In genomic region chr13:63814746-63815681, GRCm38 (mm10) we compare ENCODE assay signal across 8 mouse cellular contexts. TPM values are rescaled to one million over a fixed set of nuclear protein-coding genes. Genes with fewer than 3 reads are reported as not detected.
A peak's percentile ranks its signal among the peaks of the same experiment; 100 is the strongest.
DNase-seq lines count a peak whose midpoint lies in the region; ATAC-seq and TF ChIP-seq lines count a peak whose summit lies in the region.

Gene Ercc6l2 (plus strand): TSS chr13:63815240.

- WGBS in forebrain, embryonic 10.5 days: under 1% methylated on average over 87 of the region's 87 CpGs
- under 1% methylated on average over 81 of the region's 87 CpGs for WGBS in heart, embryonic 15.5 days
- WGBS in liver, embryonic 14.5 days (ENCODE audit: insufficient replicate concordance): under 1% methylated on average over 86 of the region's 87 CpGs
- under 1% methylated on average over 83 of the region's 87 CpGs for WGBS in neural tube, embryonic 11.5 days
- WGBS in stomach, postnatal 0 days: under 1% methylated on average over 86 of the region's 87 CpGs

- H3K9ac ChIP-seq in heart, embryonic 15.5 days: peak within 1 kb of the TSS; percentile 88
- H3K9ac ChIP-seq in liver, embryonic 14.5 days (replicated peaks): peak within 1 kb of the TSS; percentile 76
- H3K9ac ChIP-seq in neural tube, embryonic 11.5 days (ENCODE audit: low read length): peak within 1 kb of the TSS; percentile 87
- H3K9ac ChIP-seq in stomach, postnatal 0 days (ENCODE audit: low read length): peak within 1 kb of the TSS; percentile 79

- peaks cover 40% of the 10 kb centered on the region for H3K4me1 ChIP-seq in forebrain, embryonic 10.5 days
- peaks cover 11% of the 10 kb centered on the region for H3K4me1 ChIP-seq in heart, embryonic 15.5 days (replicated peaks)
- H3K4me1 ChIP-seq in liver, embryonic 14.5 days (replicated peaks; ENCODE audit: control insufficient read depth in 2 of 2, insufficient read depth in 2 of 2, low read length in 1 of 2): peaks cover 9 to 13% of the 10 kb centered on the region in 2 experiments
- peaks cover 3% of the 10 kb centered on the region; the same call in 1 of the 2 replicates for H3K4me1 ChIP-seq in neural tube, embryonic 11.5 days (ENCODE audit: control insufficient read depth, insufficient read depth, low read length)
- peaks cover 6% of the 10 kb centered on the region; the same call in 1 of the 2 replicates for H3K4me1 ChIP-seq in stomach, postnatal 0 days (replicated peaks; ENCODE audit: control insufficient read depth, insufficient read depth)

- TF ChIP-seq CTCF in liver, embryonic 14.5 days (IDR thresholded peaks at IDR 0.05; ENCODE audit: low read depth): no peak
- TF ChIP-seq CTCF in stomach, postnatal 0 days (IDR thresholded peaks at IDR 0.05; ENCODE audit: low read depth): no peak; the same call in 1 of the 2 replicates

- peak within 1 kb of the TSS; percentile 75 for H3K4me3 ChIP-seq in forebrain, embryonic 10.5 days
- peak within 1 kb of the TSS; percentile 90 for H3K4me3 ChIP-seq in heart, embryonic 15.5 days
- H3K4me3 ChIP-seq in liver, embryonic 14.5 days (ENCODE audit: insufficient read depth in 1 of 2, low read depth in 2 of 2, low read length in 2 of 2): peak within 1 kb of the TSS; percentile 63 to 79
- H3K4me3 ChIP-seq in neural tube, embryonic 11.5 days (ENCODE audit: low read depth, low read length): peak within 1 kb of the TSS; percentile 61
- peak within 1 kb of the TSS; percentile 64 for H3K4me3 ChIP-seq in stomach, postnatal 0 days (ENCODE audit: low read depth, low read length)

- H3K27me3 ChIP-seq in forebrain, embryonic 10.5 days (ENCODE audit: poor library complexity, severe bottlenecking): no peaks in the 10 kb centered on the region
- no peaks in the 10 kb centered on the region for H3K27me3 ChIP-seq in heart, embryonic 15.5 days
- no peaks in the 10 kb centered on the region for H3K27me3 ChIP-seq in liver, embryonic 14.5 days (ENCODE audit: control insufficient read depth, insufficient read depth, low read length)
- H3K27me3 ChIP-seq in neural tube, embryonic 11.5 days (ENCODE audit: control insufficient read depth, insufficient read depth, low read length): no peaks in the 10 kb centered on the region
- no peaks in the 10 kb centered on the region for H3K27me3 ChIP-seq in stomach, postnatal 0 days (ENCODE audit: control insufficient read depth, insufficient read depth, low read length)

- H3K36me3 ChIP-seq in forebrain, embryonic 10.5 days (replicated peaks): no peaks in the 10 kb centered on the region
- no peaks in the 10 kb centered on the region for H3K36me3 ChIP-seq in heart, embryonic 15.5 days
- H3K36me3 ChIP-seq in liver, embryonic 14.5 days (replicated peaks; ENCODE audit: control insufficient read depth, insufficient read depth, low read depth): no peaks in the 10 kb centered on the region
- H3K36me3 ChIP-seq in neural tube, embryonic 11.5 days (ENCODE audit: control insufficient read depth, insufficient read depth, low read length): no peaks in the 10 kb centered on the region
- no peaks in the 10 kb centered on the region for H3K36me3 ChIP-seq in stomach, postnatal 0 days (ENCODE audit: control insufficient read depth, insufficient read depth, low read length)

- peak; percentile 99 for ATAC-seq in heart, embryonic 15.5 days (replicated peaks; ENCODE audit: insufficient number of reproducible peaks, insufficient read depth, low FRiP score, low read depth)
- ATAC-seq in liver, embryonic 14.5 days (ENCODE audit: insufficient read depth): peak; percentile 97
- peak; percentile 98 for ATAC-seq in neural tube, embryonic 11.5 days (ENCODE audit: insufficient read depth, low FRiP score, low TSS enrichment)
- peak; percentile 100 for ATAC-seq in stomach, postnatal 0 days (ENCODE audit: low FRiP score, low TSS enrichment)

- no peaks in the 10 kb centered on the region for H3K9me3 ChIP-seq in forebrain, embryonic 10.5 days
- no peaks in the 10 kb centered on the region for H3K9me3 ChIP-seq in heart, embryonic 15.5 days (replicated peaks)
- no peaks in the 10 kb centered on the region for H3K9me3 ChIP-seq in liver, embryonic 14.5 days (ENCODE audit: control insufficient read depth, low read length)
- H3K9me3 ChIP-seq in neural tube, embryonic 11.5 days (ENCODE audit: control insufficient read depth, low read length): no peaks in the 10 kb centered on the region
- no peaks in the 10 kb centered on the region for H3K9me3 ChIP-seq in stomach, postnatal 0 days (ENCODE audit: control insufficient read depth, low read length)

- peak within 1 kb of the TSS; percentile 89 for H3K4me2 ChIP-seq in heart, embryonic 15.5 days
- peak within 1 kb of the TSS; percentile 94 for H3K4me2 ChIP-seq in liver, embryonic 14.5 days (ENCODE audit: low read depth)
- peak within 1 kb of the TSS; percentile 77 for H3K4me2 ChIP-seq in neural tube, embryonic 11.5 days (ENCODE audit: low read depth)
- H3K4me2 ChIP-seq in stomach, postnatal 0 days (replicated peaks; ENCODE audit: low read depth): peak within 1 kb of the TSS; percentile 78

- peak; percentile 89 for TF ChIP-seq EP300 in liver, embryonic 14.5 days (IDR thresholded peaks at IDR 0.05; ENCODE audit: low read depth)
- peak; percentile 100 for TF ChIP-seq EP300 in stomach, postnatal 0 days (optimal IDR thresholded peaks at IDR 0.05)

- H3K27ac ChIP-seq in forebrain, embryonic 10.5 days: peak within 1 kb of the TSS; percentile 98
- H3K27ac ChIP-seq in heart, embryonic 15.5 days: peak within 1 kb of the TSS; percentile 96
- H3K27ac ChIP-seq in liver, embryonic 14.5 days: peak within 1 kb of the TSS; percentile 91
- H3K27ac ChIP-seq in neural tube, embryonic 11.5 days (ENCODE audit: low read depth, low read length): peak within 1 kb of the TSS; percentile 88
- peak within 1 kb of the TSS; percentile 96 for H3K27ac ChIP-seq in stomach, postnatal 0 days (replicated peaks)

- peak; percentile 98 to 99 for DNase-seq in CD8-positive naive resting alpha-beta T cell, adult 2 months (ENCODE audit: low read depth in 2 of 2, low spot score in 2 of 2)
- DNase-seq in c-Kit-positive CD71-negative TER-119-negative erythroid progenitor cells, embryonic 14.5 days (ENCODE audit: low read depth): peak; percentile 98
- peak; percentile 99 for DNase-seq in forebrain, embryonic 10.5 days (ENCODE audit: extremely low spot score, low spot score)
- DNase-seq in kidney, postnatal 25 days: peak; percentile 99
- peak; percentile 99 for DNase-seq in liver, embryonic 14.5 days (ENCODE audit: low read depth in 3 of 3, low spot score in 3 of 3)
- DNase-seq in neural tube, embryonic 11.5 days (ENCODE audit: low spot score): peak; percentile 99
- peak; percentile 98 for DNase-seq in stomach, postnatal 0 days (ENCODE audit: low spot score)

RNA-seq across cellular contexts. Expression of gene Ercc6l2, which starts in this region (rescaled TPM):
- 22.3 and 25.5 TPM in 2 replicates for polyA plus RNA-seq in forebrain, embryonic 10.5 days (2016; fragmentation: Nextera tagmentation; extraction: Ambion mirVana)
- 11.8 and 14.2 TPM in 2 replicates for polyA plus RNA-seq in heart, embryonic 15.5 days (2015; fragmentation: Nextera tagmentation; extraction: Ambion mirVana)
- 2.9 and 6.6 TPM in 2 replicates for polyA plus RNA-seq in liver, embryonic 14.5 days (2012; rRNA removed)
- polyA plus RNA-seq in liver, embryonic 14.5 days (2014; fragmentation: Nextera tagmentation; extraction: Ambion mirVana): 5.9 and 6.7 TPM in 2 replicates
- 25.0 and 25.4 TPM in 2 replicates for polyA plus RNA-seq in neural tube, embryonic 11.5 days (2014; fragmentation: Nextera tagmentation; extraction: Ambion mirVana)
- 8.1 and 8.5 TPM in 2 replicates for polyA plus RNA-seq in stomach, postnatal 0 days (2015; fragmentation: Nextera tagmentation; extraction: Ambion mirVana)

Comparison
In these comparisons a context has a peak if more than half of its experiments do, and no peak if none do; other contexts are left out.
1. Peak in every context shown above with its lines: DNase-seq, ATAC-seq, H3K4me3 ChIP-seq and H3K27ac ChIP-seq.